Mouse (Mus musculus) midbrain, embryonic 10.5 days (tissue): ENCODE results near the gene Hsd17b12. TPM values are rescaled to one million over a fixed set of nuclear protein-coding genes. Genes with fewer than 3 reads are reported as not detected.

Experiments
- DNase-seq: peaks from one replicate; pipeline ENCODE4 v3.0.0-alpha.2; 2017; ENCODE audit warnings: low spot score
- H3K27ac ChIP-seq: fragments of 300-500 bp; sonication (generic); replicated peaks from 2 replicates; pipeline ENCODE4 v1.5.1; 2016; ENCODE audit warnings: mild to moderate bottlenecking
- H3K27me3 ChIP-seq: fragments of 300-500 bp; sonication (generic); 2 replicates; pipeline ENCODE4 v1.6.1; 2016; ENCODE audit warnings: low read depth, mild to moderate bottlenecking; ENCODE audit not compliant: poor library complexity, severe bottlenecking
- H3K36me3 ChIP-seq: fragments of 300-500 bp; sonication (generic); 2 replicates; pipeline ENCODE4 v1.6.1; 2016; ENCODE audit warnings: mild to moderate bottlenecking, moderate library complexity
- H3K4me1 ChIP-seq: fragments of 300-500 bp; sonication (generic); 2 replicates; pipeline ENCODE4 v1.6.1; 2016
- H3K4me3 ChIP-seq: fragments of 300-500 bp; sonication (generic); 2 replicates; pipeline ENCODE4 v1.5.1; 2016; ENCODE audit warnings: mild to moderate bottlenecking, moderate library complexity
- H3K9me3 ChIP-seq: fragments of 300-500 bp; sonication (generic); replicated peaks from 2 replicates; pipeline ENCODE4 v1.6.1; 2016; ENCODE audit warnings: mild to moderate bottlenecking
- WGBS: fragments of 180-500 bp; shearing (Covaris S2); methylation state at CpG from one replicate; pipeline ENCODE4 v1.1.7; 2016; 5-methylcytosine and 5-hydroxymethylcytosine counted together
- polyA plus RNA-seq: library from polyadenylated mRNA; unstranded; fragments of >200 nt; fragmentation: Nextera tagmentation; extraction: Ambion mirVana; gene quantifications from 2 replicates; pipeline ENCODE4 v1.2.1, GENCODE M21; 2016

Hsd17b12 gene
- polyA plus RNA-seq, 1 experiment from 2014 or later, result 143 TPM

DNA sequence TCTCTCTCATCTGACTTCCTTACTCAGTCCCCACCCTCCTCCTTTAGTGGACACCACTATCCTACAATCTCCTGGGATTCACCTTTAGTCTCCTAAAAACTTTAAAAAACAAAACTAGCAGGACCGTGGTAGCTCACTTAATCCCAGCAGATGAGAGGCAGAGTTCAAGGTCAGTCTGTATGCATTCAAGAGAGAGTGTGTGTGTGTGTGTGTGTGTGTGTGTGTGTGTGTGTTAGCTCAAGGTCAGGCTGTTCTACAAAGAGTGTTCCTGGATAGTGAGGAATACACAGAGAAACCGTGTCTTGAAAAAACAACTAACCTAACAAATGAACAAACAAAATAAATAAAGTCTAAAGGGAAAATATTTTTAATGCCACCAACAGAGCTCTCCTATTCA, 12.6 kb downstream of the Hsd17b12 start:
- 85% methylated on average over 2 of the region's 2 CpGs for WGBS
- Histone ChIP-seq H3K4me1 (peaks cover 3% of the 10 kb centered on the region; the same call in 1 of the 2 replicates), H3K4me3 (no peak overlapping the region), H3K27ac (no peak overlapping the region), H3K27me3 (no peaks in the 10 kb centered on the region), H3K36me3 (no peaks in the 10 kb centered on the region), H3K9me3 (no peaks in the 10 kb centered on the region)
- DNase-seq, result no peak

DNA sequence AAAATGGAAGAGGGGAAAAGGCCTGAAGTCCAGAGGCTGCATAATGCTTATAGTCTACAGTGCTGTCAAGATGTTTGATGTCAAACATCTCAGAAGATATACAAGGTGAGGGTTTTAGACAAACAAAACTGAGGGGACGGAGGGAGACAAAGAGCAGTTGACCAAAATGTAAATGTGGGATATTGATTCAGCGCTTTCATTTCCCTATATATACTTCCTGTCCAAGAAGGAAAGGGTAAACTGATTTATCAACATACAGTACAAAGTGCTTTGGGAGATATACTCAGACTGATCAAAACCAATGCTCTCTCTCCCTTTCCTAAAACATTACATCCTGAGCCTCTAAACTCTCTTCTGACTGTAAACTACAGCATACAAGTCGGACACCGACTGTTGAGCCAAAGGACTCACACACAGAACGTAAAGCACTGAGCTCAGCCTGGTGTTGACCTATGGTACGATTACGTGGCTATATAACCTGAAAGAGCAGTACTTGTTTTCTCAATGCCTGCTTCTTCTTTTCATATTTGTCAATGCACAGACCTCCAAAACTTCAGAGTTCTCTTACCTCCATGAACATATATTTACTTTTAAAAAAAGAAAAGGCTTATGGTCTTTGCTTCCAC, 13.1 kb downstream of the Hsd17b12 start:
- DNase-seq, result no peak
- H3K9me3 ChIP-seq, result no peaks in the 10 kb centered on the region
- H3K27ac ChIP-seq, result no peak overlapping the region
- WGBS, result 95% methylated on average over 7 of the region's 7 CpGs
- H3K36me3 ChIP-seq, result no peaks in the 10 kb centered on the region
- H3K27me3 ChIP-seq, result no peaks in the 10 kb centered on the region
- peaks cover 3% of the 10 kb centered on the region; the same call in 1 of the 2 replicates for H3K4me1 ChIP-seq
- no peak overlapping the region for H3K4me3 ChIP-seq

DNA sequence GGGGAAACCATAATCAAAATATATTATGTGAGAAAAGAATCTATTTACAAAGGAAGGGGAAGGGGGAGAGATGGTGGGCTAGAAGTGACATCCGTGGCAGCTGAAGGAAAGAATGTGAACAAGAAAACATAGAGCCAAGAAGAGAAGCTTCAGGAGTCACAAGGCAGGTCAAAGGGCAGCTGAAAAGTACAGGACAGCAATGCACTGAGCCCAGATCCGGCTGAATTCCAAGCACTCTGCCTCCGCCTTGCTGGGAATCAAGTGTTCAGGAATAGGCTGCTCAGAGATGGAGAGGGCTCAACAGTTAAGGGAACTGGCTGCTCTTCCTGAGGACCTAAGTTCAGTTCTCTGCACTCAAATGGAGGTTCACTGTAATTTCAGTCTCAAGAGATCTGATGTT, 16.5 kb downstream of the Hsd17b12 start:
- no peak for DNase-seq
- H3K4me1 ChIP-seq, result no peaks in the 10 kb centered on the region
- 64% methylated on average over 3 of the region's 3 CpGs for WGBS
- H3K4me3 ChIP-seq, result no peak overlapping the region
- no peaks in the 10 kb centered on the region for H3K36me3 ChIP-seq
- H3K9me3 ChIP-seq, result no peaks in the 10 kb centered on the region
- H3K27me3 ChIP-seq, result no peaks in the 10 kb centered on the region
- H3K27ac ChIP-seq, result no peak overlapping the region

DNA sequence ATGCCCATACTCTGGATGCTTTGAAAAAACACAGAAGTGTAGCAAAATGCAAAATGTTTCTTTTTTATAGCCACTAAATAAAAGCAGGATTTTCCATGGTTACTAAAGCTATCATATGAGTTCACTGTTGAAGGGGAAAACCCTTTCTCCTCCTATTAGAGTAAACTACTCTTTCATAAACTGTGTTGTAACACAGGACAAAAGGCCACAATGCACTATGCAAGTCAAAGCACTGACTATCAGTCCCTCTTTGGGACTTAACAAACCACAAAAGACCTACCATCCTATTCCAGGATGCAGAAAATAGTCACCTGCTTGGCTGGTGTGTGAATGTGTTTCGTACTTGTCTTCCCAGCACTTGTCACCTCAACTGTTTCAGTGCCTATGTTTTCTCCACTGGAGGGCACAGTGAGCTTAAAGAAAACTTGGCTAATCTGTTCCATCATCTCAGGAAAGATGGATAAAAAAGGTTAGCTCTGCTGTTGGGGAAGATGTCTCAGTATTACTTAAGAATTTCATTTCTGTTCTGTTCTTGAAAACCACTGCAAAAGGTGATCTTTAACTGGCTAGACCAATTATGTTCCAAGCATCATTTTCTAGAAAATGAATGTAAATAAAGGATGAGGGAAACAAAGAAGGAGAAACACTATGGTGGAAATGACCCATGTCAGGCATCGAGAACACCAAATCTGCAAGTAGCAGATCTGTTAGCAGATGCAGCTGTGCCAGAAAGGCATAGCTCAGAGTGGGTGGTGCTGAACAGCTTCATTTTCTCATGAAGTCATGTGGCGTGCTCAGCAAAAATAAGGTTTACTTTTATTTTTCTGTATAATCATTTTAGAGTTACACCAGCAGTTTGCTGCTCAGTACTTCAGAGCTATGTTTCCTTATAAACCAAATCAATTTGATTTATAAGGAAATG, 19.0 kb downstream of the Hsd17b12 start:
- no peaks in the 10 kb centered on the region for H3K27me3 ChIP-seq
- H3K27ac ChIP-seq, result no peak overlapping the region
- no peaks in the 10 kb centered on the region for H3K4me1 ChIP-seq
- no peaks in the 10 kb centered on the region for H3K36me3 ChIP-seq
- 90% methylated on average over 3 of the region's 3 CpGs for WGBS
- no peak for DNase-seq
- H3K9me3 ChIP-seq, result no peaks in the 10 kb centered on the region
- H3K4me3 ChIP-seq, result no peak overlapping the region

DNA sequence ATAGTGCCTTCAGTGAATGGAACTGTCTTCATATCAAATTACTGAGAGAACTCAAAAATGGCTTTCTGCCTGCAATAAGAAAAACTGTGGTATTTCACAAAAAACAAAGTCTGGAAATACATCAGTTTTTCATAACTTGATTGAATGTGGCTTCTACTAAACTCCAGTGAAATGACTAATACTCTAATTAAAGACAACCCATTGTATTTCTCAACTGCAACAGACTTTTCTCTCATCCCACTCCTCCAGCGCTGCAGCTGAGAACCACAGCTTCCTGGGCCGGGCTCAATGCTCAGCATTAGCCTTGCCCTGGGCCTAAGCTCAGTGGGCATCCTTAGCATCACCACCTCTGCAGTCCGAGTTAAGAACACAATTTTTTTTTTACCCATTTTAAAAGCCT, 20.9 kb downstream of the Hsd17b12 start:
- Histone ChIP-seq H3K9me3 (no peaks in the 10 kb centered on the region), H3K4me3 (no peak overlapping the region), H3K4me1 (no peaks in the 10 kb centered on the region), H3K27me3 (no peaks in the 10 kb centered on the region), H3K36me3 (no peaks in the 10 kb centered on the region), H3K27ac (no peak overlapping the region)
- DNase-seq, result no peak
- WGBS, result 91% methylated on average over 3 of the region's 3 CpGs

DNA sequence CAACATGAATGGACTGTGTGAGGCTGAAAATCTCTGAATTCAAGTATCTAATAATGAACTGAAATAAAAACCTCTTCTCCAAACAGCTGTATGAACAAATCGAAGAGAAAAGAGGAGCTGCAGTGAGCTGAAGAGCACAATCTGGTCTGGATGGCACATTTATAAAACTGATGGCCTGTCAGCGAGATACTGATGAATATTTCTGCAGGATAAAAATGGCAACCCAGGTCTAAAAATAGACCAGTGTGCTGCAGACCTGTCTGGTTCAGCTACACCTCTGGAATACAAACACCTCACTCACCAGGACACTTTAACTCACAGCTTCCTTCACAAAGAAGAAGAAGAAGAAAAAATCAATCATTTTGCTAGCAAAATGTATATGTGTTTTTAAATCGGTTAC, 29.3 kb downstream of the Hsd17b12 start:
- Histone ChIP-seq H3K27me3 (no peaks in the 10 kb centered on the region), H3K36me3 (no peaks in the 10 kb centered on the region), H3K4me3 (no peak overlapping the region), H3K27ac (no peak overlapping the region), H3K4me1 (peaks cover 8% of the 10 kb centered on the region; the same call in 1 of the 2 replicates), H3K9me3 (no peaks in the 10 kb centered on the region)
- 92% methylated on average over 3 of the region's 3 CpGs for WGBS
- no peak for DNase-seq

DNA sequence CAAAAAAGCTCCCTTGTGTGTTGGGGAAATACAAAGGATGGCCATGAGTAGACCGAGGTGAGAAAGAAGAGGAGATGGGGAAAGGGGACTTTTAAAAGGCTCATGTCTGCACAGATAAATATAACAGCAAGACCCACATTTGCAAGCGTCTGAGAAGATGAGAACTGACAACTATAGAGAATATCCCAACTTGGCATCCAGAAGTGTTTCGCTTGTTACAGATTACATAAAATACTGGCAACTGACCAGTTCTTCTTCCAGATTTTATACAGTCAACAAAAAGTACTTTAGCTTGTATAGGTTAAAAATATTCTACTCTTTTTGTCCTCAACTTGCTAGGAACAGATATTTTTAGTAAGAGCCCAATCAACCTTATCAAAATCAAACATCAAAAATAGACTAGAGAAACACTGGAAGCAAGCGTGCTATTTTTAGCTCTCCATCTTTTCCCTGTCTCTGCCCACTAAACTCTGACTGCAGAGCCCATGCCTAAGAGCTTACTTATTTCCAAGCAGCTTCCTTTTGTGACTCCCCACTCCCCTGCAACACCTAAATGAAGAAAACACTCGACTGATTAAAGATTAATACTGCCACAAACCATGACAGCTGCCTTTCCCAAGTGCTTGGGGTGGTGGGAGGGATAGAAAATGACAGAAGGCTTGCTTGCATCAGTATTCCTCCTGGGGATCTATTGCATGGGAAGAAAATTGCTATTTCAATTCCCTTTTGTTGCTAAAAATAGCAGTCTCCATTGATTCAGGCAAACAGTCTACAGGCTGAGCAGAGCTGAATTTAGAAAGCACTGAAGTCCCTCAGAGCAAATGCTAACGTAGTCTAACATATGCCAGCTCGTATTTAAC, 35.4 kb downstream of the Hsd17b12 start:
- Histone ChIP-seq H3K9me3 (no peaks in the 10 kb centered on the region), H3K27ac (peak overlapping the region; percentile 62), H3K4me1 (peaks cover 21% of the 10 kb centered on the region), H3K36me3 (no peaks in the 10 kb centered on the region), H3K4me3 (0 out of 2 replicates have a peak overlapping the region, but pooled peaks have one; percentile 0), H3K27me3 (no peaks in the 10 kb centered on the region)
- 66% methylated on average over 7 of the region's 7 CpGs for WGBS
- peak; percentile 13 for DNase-seq

DNA sequence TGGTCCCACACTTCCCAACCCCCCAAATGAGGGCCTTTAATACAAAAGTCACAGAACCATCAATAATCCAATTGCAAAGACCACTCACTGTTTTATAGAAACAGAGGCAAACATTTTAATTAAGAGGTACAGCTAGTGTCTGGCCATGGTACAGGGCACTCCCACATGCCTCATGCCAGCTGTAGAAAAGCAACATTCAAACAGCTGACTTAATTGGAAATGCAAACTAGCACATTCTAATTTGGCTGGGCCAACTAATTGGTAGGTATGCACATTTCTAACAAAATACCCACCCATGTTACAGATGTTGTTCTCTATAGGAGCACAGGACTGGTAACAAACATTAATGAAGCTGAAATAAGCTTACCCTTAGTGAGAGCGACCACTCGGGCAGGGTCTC, 54.0 kb downstream of the Hsd17b12 start:
- no peaks in the 10 kb centered on the region for H3K9me3 ChIP-seq
- H3K27ac ChIP-seq, result no peak overlapping the region
- H3K27me3 ChIP-seq, result no peaks in the 10 kb centered on the region
- DNase-seq, result no peak
- 96% methylated on average over 2 of the region's 2 CpGs for WGBS
- no peaks in the 10 kb centered on the region for H3K4me1 ChIP-seq
- H3K36me3 ChIP-seq, result peaks cover 24% of the 10 kb centered on the region
- no peak overlapping the region for H3K4me3 ChIP-seq

DNA sequence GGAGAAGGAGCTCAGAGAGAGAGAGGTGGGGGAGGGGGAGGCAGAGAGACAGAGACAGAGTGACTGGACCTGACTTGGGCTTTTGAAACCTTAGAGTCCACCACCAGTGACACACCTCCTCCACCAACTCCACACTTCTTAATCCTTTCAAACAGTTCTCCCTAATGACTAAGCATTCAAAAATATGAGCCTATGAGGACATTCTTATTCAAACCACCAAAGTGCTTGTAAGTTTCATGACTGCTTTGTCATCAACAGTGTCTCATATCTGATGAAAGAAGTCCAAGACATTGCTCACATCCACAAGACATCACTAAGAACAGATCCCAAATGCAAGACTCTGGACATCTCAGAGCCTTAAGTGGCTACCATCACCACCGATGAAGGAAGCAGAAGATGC, 67.9 kb downstream of the Hsd17b12 start:
- no peak overlapping the region for H3K27ac ChIP-seq
- H3K4me3 ChIP-seq, result no peak overlapping the region
- 92% methylated on average over 1 of the region's 1 CpGs for WGBS
- H3K36me3 ChIP-seq, result 0 out of 2 replicates have a peak, but pooled peaks cover 3% of the 10 kb centered on the region
- H3K27me3 ChIP-seq, result no peaks in the 10 kb centered on the region
- no peaks in the 10 kb centered on the region for H3K4me1 ChIP-seq
- H3K9me3 ChIP-seq, result no peaks in the 10 kb centered on the region
- no peak for DNase-seq

DNA sequence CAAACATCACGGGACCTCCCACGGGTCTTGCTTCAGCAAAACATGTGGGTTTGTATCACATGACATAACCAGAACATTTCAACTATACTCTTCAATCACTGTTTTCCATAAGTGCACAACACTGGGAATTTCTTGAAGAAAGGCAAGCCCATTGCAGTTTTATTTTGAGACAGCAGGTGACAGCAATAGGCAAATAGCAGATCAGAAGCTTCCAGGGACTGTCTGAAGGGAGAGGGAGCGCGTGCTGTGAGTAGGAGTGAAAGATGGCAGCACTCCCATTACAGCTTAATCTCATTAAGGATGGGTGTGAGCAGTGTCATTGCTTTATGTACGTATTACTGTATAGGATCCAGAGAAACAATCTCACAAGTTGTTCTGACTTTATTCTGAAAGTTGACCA, 88.3 kb downstream of the Hsd17b12 start:
- no peak for DNase-seq
- WGBS, result 92% methylated on average over 5 of the region's 5 CpGs
- no peak overlapping the region for H3K27ac ChIP-seq
- no peak overlapping the region for H3K4me3 ChIP-seq
- no peaks in the 10 kb centered on the region for H3K9me3 ChIP-seq
- no peaks in the 10 kb centered on the region for H3K4me1 ChIP-seq
- H3K27me3 ChIP-seq, result no peaks in the 10 kb centered on the region
- peaks cover 13% of the 10 kb centered on the region for H3K36me3 ChIP-seq

DNA sequence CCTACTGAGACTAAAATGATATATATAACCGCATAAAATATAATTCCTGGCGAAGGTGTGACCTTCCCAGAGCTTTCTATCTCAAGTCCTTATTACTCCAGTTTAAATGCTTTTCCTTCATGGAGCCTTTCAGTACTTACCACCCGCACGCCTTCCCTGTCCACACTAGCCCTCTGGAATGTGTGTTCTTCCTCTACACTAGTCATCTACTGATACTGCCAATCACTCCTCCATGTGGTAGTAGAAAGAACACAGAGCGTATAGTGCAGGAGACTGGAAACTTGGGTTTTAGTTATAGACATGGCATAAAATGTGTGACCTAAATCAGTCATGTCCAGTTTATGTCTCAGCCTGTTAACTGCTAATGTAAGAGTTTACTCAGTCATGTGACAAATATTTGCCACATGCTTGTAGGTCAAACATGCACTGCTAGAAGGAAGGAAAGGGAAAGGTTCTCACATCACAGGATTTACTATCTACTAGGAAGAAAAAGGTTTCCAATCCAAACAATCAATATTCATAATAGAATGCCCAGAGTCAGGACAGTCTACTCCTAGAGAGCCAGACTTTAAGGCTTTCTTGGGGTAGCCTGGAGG, 91.1 kb downstream of the Hsd17b12 start:
- no peak for DNase-seq
- Histone ChIP-seq H3K27me3 (no peaks in the 10 kb centered on the region), H3K9me3 (no peaks in the 10 kb centered on the region), H3K36me3 (peaks cover 13% of the 10 kb centered on the region), H3K27ac (no peak overlapping the region), H3K4me1 (no peaks in the 10 kb centered on the region), H3K4me3 (no peak overlapping the region)
- 84% methylated on average over 5 of the region's 5 CpGs for WGBS

DNA sequence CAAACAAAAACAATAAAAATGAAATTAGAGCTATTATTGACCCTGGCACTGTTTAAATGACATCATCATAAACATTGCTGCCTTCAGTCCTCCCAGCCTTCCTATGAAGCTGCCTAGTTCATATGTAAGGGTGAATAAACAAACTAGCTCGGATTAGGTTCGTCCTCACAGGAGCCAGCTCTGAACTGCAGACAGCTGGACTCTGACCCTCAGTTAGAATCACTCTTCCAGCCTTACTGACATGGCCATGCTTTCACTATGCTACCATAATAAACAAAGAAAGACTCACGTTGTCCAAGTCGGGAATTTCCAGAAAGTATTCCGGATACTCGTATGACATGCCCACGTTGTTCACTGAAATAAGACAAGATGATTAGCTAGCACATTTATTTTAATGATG, 91.6 kb downstream of the Hsd17b12 start:
- H3K27ac ChIP-seq, result no peak overlapping the region
- no peaks in the 10 kb centered on the region for H3K27me3 ChIP-seq
- H3K4me1 ChIP-seq, result no peaks in the 10 kb centered on the region
- H3K9me3 ChIP-seq, result no peaks in the 10 kb centered on the region
- H3K36me3 ChIP-seq, result peaks cover 13% of the 10 kb centered on the region
- WGBS, result 87% methylated on average over 7 of the region's 7 CpGs
- no peak for DNase-seq
- no peak overlapping the region for H3K4me3 ChIP-seq
